9 mouse cellular contexts compared by ENCODE assay signal in the genomic region with DNA sequence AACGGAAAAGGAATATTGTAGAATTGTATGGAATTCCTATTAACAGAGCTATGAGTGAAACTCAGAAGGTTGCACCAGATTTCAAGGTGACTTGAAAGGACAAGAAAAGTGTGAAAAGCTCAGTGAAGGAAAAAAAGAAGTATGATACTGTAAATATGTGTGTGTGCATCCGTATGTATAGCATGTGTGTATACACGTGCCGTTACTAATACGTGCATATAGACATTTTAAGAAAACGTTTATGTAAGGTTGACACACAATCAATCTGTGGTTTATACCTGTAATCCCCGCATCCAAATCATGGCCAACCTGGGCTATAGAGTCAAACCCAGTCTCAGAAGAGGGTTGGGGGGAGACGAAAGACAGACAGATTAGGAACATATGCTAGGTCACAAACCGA. TPM values are rescaled to one million over a fixed set of nuclear protein-coding genes. Genes with fewer than 3 reads are reported as not detected.
DNase-seq lines count a peak whose midpoint lies in the region; ATAC-seq and TF ChIP-seq lines count a peak whose summit lies in the region.
"Had no signal": no experiment of that assay in that cellular context is flagged by ENCODE, and none has a peak within 500 bp of the region (broad histone marks: within the 10 kb centered on the region; RNA-seq: fewer than 3 reads in every experiment).

No protein-coding gene starts in this region.

- no peak for ATAC-seq in embryonic facial prominence, embryonic 15.5 days (ENCODE audit: insufficient number of reproducible peaks, low FRiP score, low TSS enrichment, low read depth)
- no peak; the same call in 1 of the 2 replicates for ATAC-seq in neural tube, embryonic 14.5 days (ENCODE audit: low read depth)

- peaks cover 8% of the 10 kb centered on the region for H3K4me1 ChIP-seq in lung, adult 2 months (ENCODE audit: control insufficient read depth, insufficient read depth, low read length)
- peaks cover 20% of the 10 kb centered on the region for H3K4me1 ChIP-seq in embryonic facial prominence, embryonic 15.5 days
- peaks cover 22% of the 10 kb centered on the region for H3K4me1 ChIP-seq in limb, embryonic 10.5 days
- H3K4me1 ChIP-seq in neural tube, embryonic 14.5 days (ENCODE audit: control insufficient read depth, insufficient read depth, low read length): peaks cover 17% of the 10 kb centered on the region

- DNase-seq in lung, adult 2 months: no peak
- DNase-seq in lung, postnatal 25 days (ENCODE audit: low spot score): no peak
- DNase-seq in limb, embryonic 10.5 days (ENCODE audit: low spot score): no peak
- no peak for DNase-seq in T-cell, adult 2 months (ENCODE audit: low spot score)
- no peak for DNase-seq in thymus, adult 18-20 months
- DNase-seq in embryo, embryonic 9.5 days (ENCODE audit: extremely low spot score): no peak

- TF ChIP-seq POLR2A in lung, adult 2 months (IDR thresholded peaks at IDR 0.05; ENCODE audit: borderline replicate concordance, extremely low read depth, low read depth, low read length): no peak

- 24% methylated on average over 9 of the region's 9 CpGs for WGBS in lung, adult 2 months
- 17% methylated on average over 9 of the region's 9 CpGs for WGBS in embryonic facial prominence, embryonic 15.5 days
- WGBS in limb, embryonic 10.5 days: 25% methylated on average over 9 of the region's 9 CpGs
- 30% methylated on average over 9 of the region's 9 CpGs for WGBS in neural tube, embryonic 14.5 days

- H3K4me2 ChIP-seq in embryonic facial prominence, embryonic 15.5 days (replicated peaks): peak overlapping the region; percentile 91
- H3K4me2 ChIP-seq in neural tube, embryonic 14.5 days (ENCODE audit: low read depth, low read length): peak overlapping the region; percentile 85

- H3K9ac ChIP-seq in embryonic facial prominence, embryonic 15.5 days: peak overlapping the region; percentile 90
- peak overlapping the region; percentile 95 for H3K9ac ChIP-seq in neural tube, embryonic 14.5 days (replicated peaks; ENCODE audit: low read depth, low read length)

- H3K4me3 ChIP-seq in lung, adult 2 months (replicated peaks; ENCODE audit: extremely low read depth, low read depth, low read length): peak overlapping the region; percentile 75
- H3K4me3 ChIP-seq in embryonic facial prominence, embryonic 15.5 days (replicated peaks): peak overlapping the region; percentile 99
- H3K4me3 ChIP-seq in limb, embryonic 10.5 days: peak overlapping the region; percentile 97
- H3K4me3 ChIP-seq in neural tube, embryonic 14.5 days (ENCODE audit: low read depth, low read length): peak overlapping the region; percentile 99

- peak overlapping the region; percentile 99 for H3K27ac ChIP-seq in embryonic facial prominence, embryonic 15.5 days (replicated peaks)
- peak overlapping the region; percentile 97 for H3K27ac ChIP-seq in limb, embryonic 10.5 days
- peak overlapping the region; percentile 98 for H3K27ac ChIP-seq in neural tube, embryonic 14.5 days (ENCODE audit: low read depth, low read length)

- TF ChIP-seq CTCF in lung, adult 2 months (IDR thresholded peaks at IDR 0.05; ENCODE audit: insufficient read depth, low read length): no peak

- no peaks in the 10 kb centered on the region for H3K27me3 ChIP-seq in embryonic facial prominence, embryonic 15.5 days
- H3K27me3 ChIP-seq in limb, embryonic 10.5 days (ENCODE audit: low read depth, poor library complexity, severe bottlenecking): no peaks in the 10 kb centered on the region
- no peaks in the 10 kb centered on the region; the same call in 1 of the 2 replicates for H3K27me3 ChIP-seq in neural tube, embryonic 14.5 days (ENCODE audit: control insufficient read depth, insufficient read depth, low read length)

- no peaks in the 10 kb centered on the region for H3K36me3 ChIP-seq in embryonic facial prominence, embryonic 15.5 days
- H3K36me3 ChIP-seq in limb, embryonic 10.5 days: peaks cover 12% of the 10 kb centered on the region; the same call in 1 of the 2 replicates
- H3K36me3 ChIP-seq in neural tube, embryonic 14.5 days (ENCODE audit: control insufficient read depth, insufficient read depth, low read length): no peaks in the 10 kb centered on the region

- H3K9me3 ChIP-seq in embryonic facial prominence, embryonic 15.5 days (replicated peaks): no peaks in the 10 kb centered on the region
- no peaks in the 10 kb centered on the region for H3K9me3 ChIP-seq in limb, embryonic 10.5 days (replicated peaks)
- no peaks in the 10 kb centered on the region for H3K9me3 ChIP-seq in neural tube, embryonic 14.5 days (ENCODE audit: control insufficient read depth, low read length)

RNA-seq across cellular contexts. Expression of a gene that starts 0.4 kb away (rescaled TPM):
- polyA plus RNA-seq in lung, adult 2 months (2012; rRNA removed): 29.4 and 52.9 TPM in 2 replicates
- 39.7 and 41.3 TPM in 2 replicates for polyA plus RNA-seq in embryonic facial prominence, embryonic 15.5 days (2015; fragmentation: Nextera tagmentation; extraction: Ambion mirVana)
- 52.2 and 55.3 TPM in 2 replicates for polyA plus RNA-seq in limb, embryonic 10.5 days (2016; fragmentation: Nextera tagmentation; extraction: Ambion mirVana)
- 58.0 and 65.5 TPM in 2 replicates for polyA plus RNA-seq in neural tube, embryonic 14.5 days (2014; fragmentation: Nextera tagmentation; extraction: Ambion mirVana)

RNA-seq across cellular contexts. Expression of a gene that starts 0.7 kb away (rescaled TPM):
- polyA plus RNA-seq in lung, adult 2 months (2012; rRNA removed): 0.11 TPM in 1 of 2 replicates, not detected in the other
- polyA plus RNA-seq in embryonic facial prominence, embryonic 15.5 days (2015; fragmentation: Nextera tagmentation; extraction: Ambion mirVana): 0.43 TPM in 2 replicates
- 0.29 and 0.53 TPM in 2 replicates for polyA plus RNA-seq in limb, embryonic 10.5 days (2016; fragmentation: Nextera tagmentation; extraction: Ambion mirVana)
- polyA plus RNA-seq in neural tube, embryonic 14.5 days (2014; fragmentation: Nextera tagmentation; extraction: Ambion mirVana): 0.64 and 0.83 TPM in 2 replicates
- polyA plus RNA-seq: adrenal gland, adult 2 months had no signal

RNA-seq across cellular contexts. Expression of a gene that starts 29.4 kb away (rescaled TPM):
- polyA plus RNA-seq in lung, adult 2 months (2012; rRNA removed): 0.09 and 0.34 TPM in 2 replicates
- polyA plus RNA-seq in embryonic facial prominence, embryonic 15.5 days (2015; fragmentation: Nextera tagmentation; extraction: Ambion mirVana): 0.04 and 0.14 TPM in 2 replicates
- 0.03 TPM in 1 of 2 replicates, not detected in the other for polyA plus RNA-seq in limb, embryonic 10.5 days (2016; fragmentation: Nextera tagmentation; extraction: Ambion mirVana)
- polyA plus RNA-seq in neural tube, embryonic 14.5 days (2014; fragmentation: Nextera tagmentation; extraction: Ambion mirVana): 0.05 and 0.26 TPM in 2 replicates
